9 mouse cellular contexts compared by ENCODE assay signal in genomic region chr11:118999361-118999804, GRCm38 (mm10). TPM values are rescaled to one million over a fixed set of nuclear protein-coding genes. Genes with fewer than 3 reads are reported as not detected.
DNase-seq lines count a peak whose midpoint lies in the region; ATAC-seq and TF ChIP-seq lines count a peak whose summit lies in the region.
"Had no signal": no experiment of that assay in that cellular context is flagged by ENCODE, and none has a peak within 500 bp of the region (broad histone marks: within the 10 kb centered on the region; RNA-seq: fewer than 3 reads in every experiment).

No protein-coding gene starts in this region.

- 10% methylated on average over 26 of the region's 26 CpGs for WGBS in liver, postnatal 0 days (ENCODE audit: insufficient replicate concordance)
- WGBS in hindbrain, embryonic 11.5 days = 5% methylated on average over 26 of the region's 26 CpGs
- WGBS in midbrain, embryonic 10.5 days = 3% methylated on average over 26 of the region's 26 CpGs

- no peaks in the 10 kb centered on the region for H3K4me1 ChIP-seq in liver, postnatal 0 days (ENCODE audit: insufficient read depth)
- peaks cover 6% of the 10 kb centered on the region; the same call in 1 of the 2 replicates for H3K4me1 ChIP-seq in hindbrain, embryonic 11.5 days (replicated peaks; ENCODE audit: control insufficient read depth, insufficient read depth, low read length)
- H3K4me1 ChIP-seq in midbrain, embryonic 10.5 days = peaks cover 42% of the 10 kb centered on the region

- no peak for TF ChIP-seq CTCF in liver, postnatal 0 days (IDR thresholded peaks at IDR 0.05; ENCODE audit: low read depth)

- H3K4me2 ChIP-seq in liver, postnatal 0 days (ENCODE audit: low read depth, low read length) = no peak overlapping the region
- H3K4me2 ChIP-seq in hindbrain, embryonic 11.5 days (replicated peaks; ENCODE audit: low read depth, low read length) = peak overlapping the region; percentile 41

- no peak for ATAC-seq in liver, postnatal 0 days
- peak; percentile 79 for ATAC-seq in hindbrain, embryonic 11.5 days (ENCODE audit: low FRiP score)
- no peak for ATAC-seq in monocyte, adult 5-6 weeks (replicated peaks; ENCODE audit: insufficient number of reproducible peaks, low FRiP score, low TSS enrichment, poor library complexity, severe bottlenecking)

- H3K27me3 ChIP-seq in liver, postnatal 0 days (ENCODE audit: insufficient read depth, low read length) = peaks cover 20% of the 10 kb centered on the region
- H3K27me3 ChIP-seq in hindbrain, embryonic 11.5 days (ENCODE audit: control insufficient read depth, insufficient read depth, low read length) = peaks cover 2% of the 10 kb centered on the region; the same call in 1 of the 2 replicates
- H3K27me3 ChIP-seq in midbrain, embryonic 10.5 days (ENCODE audit: low read depth, poor library complexity, severe bottlenecking) = peaks cover 91% of the 10 kb centered on the region

- no peak overlapping the region for H3K4me3 ChIP-seq in liver, postnatal 0 days (ENCODE audit: low read depth, low read length)
- H3K4me3 ChIP-seq in hindbrain, embryonic 11.5 days (ENCODE audit: low read depth, low read length) = peak overlapping the region; percentile 8; the same call in 1 of the 2 replicates
- H3K4me3 ChIP-seq in midbrain, embryonic 10.5 days = peak overlapping the region; percentile 46

- no peak overlapping the region for H3K9ac ChIP-seq in liver, postnatal 0 days (replicated peaks)
- peak overlapping the region; percentile 44; the same call in 1 of the 2 replicates for H3K9ac ChIP-seq in hindbrain, embryonic 11.5 days (ENCODE audit: low read depth, low read length)

- DNase-seq in liver = peak; percentile 17
- no peak for DNase-seq in liver, postnatal 0 days
- peak; percentile 61 for DNase-seq in cerebellum, adult 9-11 months
- peak; percentile 78 for DNase-seq in hindbrain, embryonic 11.5 days (ENCODE audit: low spot score)
- peak; percentile 83 for DNase-seq in midbrain, embryonic 10.5 days (ENCODE audit: low spot score)
- no peak for DNase-seq in lung, adult 18-20 months
- no peak for DNase-seq in urinary bladder, postnatal 4 days (ENCODE audit: low spot score in 2 of 2)

- H3K9me3 ChIP-seq in liver, postnatal 0 days (ENCODE audit: low read length) = no peaks in the 10 kb centered on the region
- no peaks in the 10 kb centered on the region for H3K9me3 ChIP-seq in hindbrain, embryonic 11.5 days (ENCODE audit: control insufficient read depth, low read length)
- no peaks in the 10 kb centered on the region for H3K9me3 ChIP-seq in midbrain, embryonic 10.5 days (replicated peaks)

- TF ChIP-seq EP300 in liver, postnatal 0 days (IDR thresholded peaks at IDR 0.05; ENCODE audit: low read depth) = no peak

- no peak overlapping the region for H3K27ac ChIP-seq in liver, postnatal 0 days (ENCODE audit: low read depth)
- H3K27ac ChIP-seq in hindbrain, embryonic 11.5 days (ENCODE audit: low read depth, low read length) = peak overlapping the region; percentile 40
- H3K27ac ChIP-seq in midbrain, embryonic 10.5 days (replicated peaks) = peak overlapping the region; percentile 70

- H3K36me3 ChIP-seq in liver, postnatal 0 days (replicated peaks; ENCODE audit: insufficient read depth, low read length) = no peaks in the 10 kb centered on the region
- no peaks in the 10 kb centered on the region for H3K36me3 ChIP-seq in hindbrain, embryonic 11.5 days (ENCODE audit: control insufficient read depth, insufficient read depth, low read length)
- no peaks in the 10 kb centered on the region for H3K36me3 ChIP-seq in midbrain, embryonic 10.5 days

RNA-seq across cellular contexts. Expression of gene Enpp7, which starts 11.4 kb away (rescaled TPM):
- not detected in 2 replicates for polyA plus RNA-seq in liver, postnatal 0 days (2015; fragmentation: Nextera tagmentation; extraction: Ambion mirVana)
- polyA plus RNA-seq in hindbrain, embryonic 11.5 days (2014; fragmentation: Nextera tagmentation; extraction: Ambion mirVana) = not detected in 2 replicates
- not detected in 2 replicates for polyA plus RNA-seq in midbrain, embryonic 10.5 days (2016; fragmentation: Nextera tagmentation; extraction: Ambion mirVana)
- total RNA-seq in monocyte, adult 5-6 weeks (2017) = not detected in 3 replicates
- total RNA-seq: layer of hippocampus, adult 18-20 months had no signal

RNA-seq across cellular contexts. Expression of gene Cbx2, which starts 23.4 kb away (rescaled TPM):
- polyA plus RNA-seq in liver, postnatal 0 days (2015; fragmentation: Nextera tagmentation; extraction: Ambion mirVana) = 1.9 and 2.0 TPM in 2 replicates
- polyA plus RNA-seq in hindbrain, embryonic 11.5 days (2014; fragmentation: Nextera tagmentation; extraction: Ambion mirVana) = 44.4 and 54.5 TPM in 2 replicates
- polyA plus RNA-seq in midbrain, embryonic 10.5 days (2016; fragmentation: Nextera tagmentation; extraction: Ambion mirVana) = 108 and 110 TPM in 2 replicates
- total RNA-seq in monocyte, adult 5-6 weeks (2017) = 0.75 to 2.7 TPM (median 2.2 TPM) in 3 replicates

RNA-seq across cellular contexts. Expression of gene Cbx8, which starts 41.4 kb away (rescaled TPM):
- polyA plus RNA-seq in liver, postnatal 0 days (2015; fragmentation: Nextera tagmentation; extraction: Ambion mirVana) = 3.1 and 3.9 TPM in 2 replicates
- polyA plus RNA-seq in hindbrain, embryonic 11.5 days (2014; fragmentation: Nextera tagmentation; extraction: Ambion mirVana) = 9.1 and 9.3 TPM in 2 replicates
- 13.5 and 15.0 TPM in 2 replicates for polyA plus RNA-seq in midbrain, embryonic 10.5 days (2016; fragmentation: Nextera tagmentation; extraction: Ambion mirVana)
- 2.7 to 7.3 TPM (median 4.7 TPM) in 3 replicates for total RNA-seq in monocyte, adult 5-6 weeks (2017)

Comparison
In these comparisons a context has a peak if more than half of its experiments do, and no peak if none do; other contexts are left out.
1. DNase-seq: peak in liver (single experiment), cerebellum, adult 9-11 months (single experiment), hindbrain, embryonic 11.5 days (single experiment) and midbrain, embryonic 10.5 days (single experiment); none in liver, postnatal 0 days (single experiment), lung, adult 18-20 months (0 of 2) and urinary bladder, postnatal 4 days (0 of 2).
2. RNA of gene Cbx2, which starts 23.4 kb away (polyA plus RNA-seq): 108 to 110 TPM in midbrain, embryonic 10.5 days and 44.4 to 54.5 TPM in hindbrain, embryonic 11.5 days; 1.9 to 2.0 TPM in liver, postnatal 0 days; every median in the first group is over 10 times any median in the second.